Mouse (Mus musculus) WW6 (cell line): ENCODE measurements at regions not wholly inside any gene's neighbourhood (a gene's known extent, or its start where the extent isn't known, plus 50 kb on each side); places are given as distances from the start of the nearest gene placed in this dataset.
"Not testable (repeated sequence)": the region's sequence is repeated elsewhere in the genome, so short reads cannot be mapped to it uniquely, and the experiment has no call there.

Experiments
- DNase-seq: peaks from one replicate; pipeline ENCODE4 v3.0.0-alpha.2; 2013; ENCODE audit warnings: low read depth, low spot score

DNA sequence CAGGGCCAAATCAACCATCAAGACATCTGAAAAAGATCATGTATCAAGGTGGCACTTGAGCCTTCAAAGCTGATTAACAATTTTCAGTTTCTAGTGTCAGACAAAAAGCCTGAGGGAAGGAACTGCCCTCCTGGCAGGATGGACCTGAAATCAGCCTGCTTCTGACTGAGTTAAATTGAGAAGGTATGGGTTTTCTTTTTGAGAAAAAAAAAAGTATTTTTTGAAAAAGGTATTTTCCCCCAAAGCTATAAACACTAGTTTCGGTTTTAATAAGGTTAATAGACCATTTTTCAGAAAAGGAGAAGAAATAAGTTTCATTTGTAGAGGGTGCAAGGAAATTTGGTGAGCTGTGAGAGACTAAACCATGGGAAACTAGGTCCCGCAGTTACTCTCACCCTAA lies 124.6 kb upstream of the Mrpl21 start:
- not testable (repeated sequence) for DNase-seq

DNA sequence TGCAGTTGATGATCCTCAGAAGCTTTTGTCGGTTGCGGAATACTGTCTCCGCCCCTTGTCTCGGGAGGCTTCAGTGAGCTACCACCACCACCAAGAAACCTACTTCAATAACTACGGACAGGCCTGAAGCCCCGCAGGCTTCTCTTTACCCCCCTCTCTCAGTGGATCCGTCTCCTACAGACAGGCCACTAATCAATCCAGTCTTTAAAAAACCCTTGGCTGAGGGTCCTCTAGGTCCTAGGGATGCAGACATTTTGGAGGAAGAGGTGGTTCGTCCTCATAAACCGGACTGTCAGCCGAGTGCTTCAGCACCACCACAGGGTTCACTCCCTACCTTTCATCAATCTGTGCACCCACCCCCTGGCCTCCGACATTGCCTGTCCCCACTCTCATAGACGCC lies 123.4 kb upstream of the Mrpl21 start:
- DNase-seq: no peak

DNA sequence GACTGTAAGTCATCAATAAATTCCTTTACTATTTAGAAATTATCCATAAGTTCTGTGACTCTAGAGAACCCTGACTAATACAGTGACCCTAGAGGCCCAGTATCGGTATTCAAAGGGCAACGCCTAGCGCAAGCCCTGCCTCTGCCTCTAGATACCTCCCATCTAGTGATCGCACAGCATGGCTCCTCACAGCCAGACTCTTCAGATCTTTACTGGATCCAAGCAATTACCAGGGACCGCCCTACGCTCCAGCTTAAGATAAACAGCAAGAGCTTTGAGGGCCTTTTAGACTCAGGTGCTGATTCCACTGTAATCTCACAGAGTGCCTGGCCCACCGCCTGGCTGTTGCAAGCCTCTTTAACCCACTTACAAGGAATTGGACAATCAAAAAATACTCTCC lies 115.0 kb upstream of the Mrpl21 start:
- peak; percentile 28 for DNase-seq

DNA sequence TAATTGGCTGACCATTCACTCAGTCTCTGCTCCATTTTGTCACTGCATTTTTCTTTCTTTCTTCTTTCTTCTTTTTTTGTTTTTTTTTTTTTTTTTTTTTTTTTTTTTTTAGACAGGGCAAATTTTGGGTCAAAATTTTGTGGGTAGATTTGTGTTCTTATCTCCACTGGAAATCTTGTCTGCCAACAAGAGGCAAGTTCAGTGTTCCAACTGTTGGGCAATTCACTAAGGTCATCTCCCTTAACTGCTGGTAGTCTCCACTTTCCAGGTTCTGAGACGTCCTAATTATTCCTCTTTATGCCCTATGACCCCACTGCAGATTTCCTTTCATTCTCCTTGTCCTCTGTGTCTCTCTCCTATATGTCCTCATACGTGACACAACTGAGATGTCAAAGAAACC lies 100.1 kb upstream of the Mrpl21 start:
- DNase-seq: no peak

DNA sequence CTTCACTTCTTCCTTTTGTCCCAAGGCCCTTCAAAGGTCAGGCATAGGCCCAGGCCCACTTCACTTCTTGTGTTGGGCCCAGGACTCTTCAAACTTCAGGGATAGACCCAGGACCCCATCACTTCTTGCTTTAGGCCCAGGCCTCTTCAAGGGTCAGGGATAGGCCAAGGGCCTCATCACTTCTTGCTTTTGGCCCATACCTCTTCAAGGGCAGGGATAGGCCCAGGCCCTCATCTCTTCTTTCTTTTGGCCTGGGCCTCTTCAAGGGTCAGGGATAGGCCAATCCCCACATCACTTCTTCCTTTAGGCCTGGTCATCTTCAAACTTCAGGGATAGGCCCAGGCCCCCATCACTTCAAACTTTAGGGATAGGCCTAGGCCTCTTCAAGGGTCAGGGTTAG lies 90.1 kb upstream of the Mrpl21 start:
- no peak for DNase-seq

DNA sequence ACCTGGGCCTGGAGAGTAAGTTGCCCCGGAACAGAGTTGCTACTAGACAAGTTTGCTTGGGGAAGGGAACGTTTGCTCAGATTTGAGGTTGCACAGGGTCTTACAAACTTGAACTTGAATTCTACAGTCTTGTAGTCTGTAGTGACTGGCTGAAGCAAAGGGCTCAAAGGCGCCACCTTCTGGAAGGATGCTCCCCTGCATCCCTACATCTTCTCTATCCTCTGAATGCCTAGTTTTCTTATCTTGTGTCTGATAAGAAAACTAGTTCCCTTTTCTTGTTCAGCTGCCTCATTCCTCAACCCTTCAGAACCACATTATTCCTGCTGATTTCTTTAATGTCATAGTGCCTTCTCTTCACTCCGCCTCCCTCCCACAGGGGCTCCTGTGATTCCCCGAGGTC lies 78.2 kb upstream of the Mrpl21 start:
- not testable (repeated sequence) for DNase-seq

DNA sequence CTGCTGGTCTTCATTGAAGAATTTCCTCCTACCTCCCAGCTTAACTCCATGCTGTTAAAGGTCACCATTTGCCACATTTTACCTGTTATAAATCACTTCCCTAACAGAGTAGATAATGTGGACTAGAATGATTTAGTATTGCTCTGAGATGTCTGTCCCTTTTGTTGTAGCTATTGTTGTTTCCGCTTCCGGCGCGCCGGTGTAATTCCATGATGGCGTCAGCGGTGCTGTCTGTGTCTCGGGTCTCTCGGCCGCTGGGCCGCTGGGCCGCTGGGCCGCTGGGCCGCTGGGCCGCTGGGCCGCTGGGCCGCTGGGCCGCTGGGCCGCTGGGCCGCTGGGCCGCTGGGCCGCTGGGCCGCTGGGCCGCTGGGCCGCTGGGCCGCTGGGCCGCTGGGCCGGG lies 77.3 kb upstream of the Mrpl21 start:
- DNase-seq: not testable (repeated sequence)

DNA sequence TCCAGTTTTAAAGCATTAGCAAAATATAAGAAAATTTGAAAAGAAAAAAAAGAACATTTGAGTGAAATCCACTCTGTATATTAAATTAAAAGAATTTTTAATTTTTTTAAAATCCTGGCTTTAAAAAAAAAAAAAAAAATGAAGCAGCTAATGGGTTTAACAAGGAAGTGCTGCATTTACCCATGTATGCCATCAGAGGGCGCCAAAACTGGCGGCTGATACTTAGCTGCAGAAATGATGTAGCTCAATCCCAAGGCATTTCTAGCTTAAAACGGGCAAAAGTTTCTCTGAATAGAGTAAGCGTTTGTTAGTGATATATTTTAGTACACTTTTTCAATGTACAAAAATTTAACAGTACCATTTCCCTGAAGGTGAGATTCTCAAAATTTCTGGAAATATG lies 74.4 kb upstream of the Mrpl21 start:
- DNase-seq: no peak
